Mouse (Mus musculus) layer of hippocampus, adult 11-12 months (tissue): Measurements from ENCODE around the gene Il23a.
"Not testable (repeated sequence)": the region's sequence is repeated elsewhere in the genome, so short reads cannot be mapped to it uniquely, and the experiment has no call there.

Experiments
- DNase-seq: peaks from one replicate; pipeline ENCODE4 v3.0.0; 2022; ENCODE audit warnings: low spot score

The Il23a gene

GRCm38 (mm10) chr10:128263393-128264310 lies 34.9 kb downstream of the Il23a start:
- DNase-seq, result no peak

- no peak for DNase-seq
Observed at GRCm38 (mm10) chr10:128262300-128262699, 36.3 kb downstream of the Il23a start.

- not testable (repeated sequence) for DNase-seq
Observed at GRCm38 (mm10) chr10:128260376-128260775, 38.2 kb downstream of the Il23a start.

GRCm38 (mm10) chr10:128259946-128260345 lies 38.6 kb downstream of the Il23a start:
- DNase-seq, result no peak

- no peak for DNase-seq
Observed at GRCm38 (mm10) chr10:128258953-128259352, 39.6 kb downstream of the Il23a start.

GRCm38 (mm10) chr10:128256328-128256727 lies 42.2 kb downstream of the Il23a start:
- DNase-seq, result no peak

GRCm38 (mm10) chr10:128255925-128256324 lies 42.6 kb downstream of the Il23a start:
- DNase-seq, result no peak

GRCm38 (mm10) chr10:128253677-128254255 lies 44.8 kb downstream of the Il23a start, which contains the start of gene Apon:
Gene Apon (plus strand): TSS chr10:128254096.
- no peak for DNase-seq

GRCm38 (mm10) chr10:128250565-128250964 lies 48.0 kb downstream of the Il23a start:
- no peak for DNase-seq

GRCm38 (mm10) chr10:128247020-128247732 lies 51.4 kb downstream of the Il23a start:
- DNase-seq, result no peak
